9 mouse cellular contexts compared by ENCODE assay signal in genomic region chr9:46353992-46354391, GRCm38 (mm10). TPM values are rescaled to one million over a fixed set of nuclear protein-coding genes. Genes with fewer than 3 reads are reported as not detected.
DNase-seq lines count a peak whose midpoint lies in the region; ATAC-seq and TF ChIP-seq lines count a peak whose summit lies in the region.
"Had no signal": no experiment of that assay in that cellular context is flagged by ENCODE, and none has a peak within 500 bp of the region (broad histone marks: within the 10 kb centered on the region; RNA-seq: fewer than 3 reads in every experiment).

No protein-coding gene starts in this region.

- no peak overlapping the region for H3K4me3 ChIP-seq in liver, adult 2 months (ENCODE audit: insufficient read depth, low read depth, low read length)
- no peak overlapping the region for H3K4me3 ChIP-seq in liver, embryonic 11.5 days (ENCODE audit: low read depth, low read length)
- H3K4me3 ChIP-seq in hindbrain, embryonic 14.5 days (replicated peaks; ENCODE audit: low read length), result no peak overlapping the region
- H3K4me3 ChIP-seq in midbrain, embryonic 16.5 days (ENCODE audit: low read depth, low read length), result no peak overlapping the region

- H3K27me3 ChIP-seq in liver, adult 2 months (ENCODE audit: control insufficient read depth, insufficient read depth, low read length), result peaks cover 7% of the 10 kb centered on the region; the same call in 1 of the 2 replicates
- peaks cover 22% of the 10 kb centered on the region for H3K27me3 ChIP-seq in liver, embryonic 11.5 days (replicated peaks; ENCODE audit: control insufficient read depth, insufficient read depth, low read length)
- no peaks in the 10 kb centered on the region for H3K27me3 ChIP-seq in hindbrain, embryonic 14.5 days (ENCODE audit: control insufficient read depth, insufficient read depth, low read length)
- H3K27me3 ChIP-seq in midbrain, embryonic 16.5 days (ENCODE audit: control insufficient read depth, insufficient read depth, low read depth, low read length), result no peaks in the 10 kb centered on the region

- H3K9ac ChIP-seq in liver, adult 2 months (ENCODE audit: low read depth, low read length), result no peak overlapping the region
- H3K9ac ChIP-seq in liver, embryonic 11.5 days (ENCODE audit: low read depth, low read length), result no peak overlapping the region
- H3K9ac ChIP-seq in hindbrain, embryonic 14.5 days, result no peak overlapping the region
- H3K9ac ChIP-seq in midbrain, embryonic 16.5 days (ENCODE audit: low read depth, low read length), result no peak overlapping the region

- no peaks in the 10 kb centered on the region for H3K4me1 ChIP-seq in liver, adult 2 months (ENCODE audit: control insufficient read depth, insufficient read depth, low read length)
- peaks cover 2% of the 10 kb centered on the region for H3K4me1 ChIP-seq in liver, embryonic 11.5 days (replicated peaks; ENCODE audit: control insufficient read depth, insufficient read depth, low read length)
- peaks cover 19% of the 10 kb centered on the region for H3K4me1 ChIP-seq in hindbrain, embryonic 14.5 days (replicated peaks; ENCODE audit: control insufficient read depth, insufficient read depth, low read length)
- peaks cover 14% of the 10 kb centered on the region; the same call in 1 of the 2 replicates for H3K4me1 ChIP-seq in midbrain, embryonic 16.5 days (ENCODE audit: control insufficient read depth, insufficient read depth, low read length)

- H3K4me2 ChIP-seq in liver, embryonic 11.5 days, result no peak overlapping the region
- no peak overlapping the region for H3K4me2 ChIP-seq in hindbrain, embryonic 14.5 days (replicated peaks)
- no peak overlapping the region for H3K4me2 ChIP-seq in midbrain, embryonic 16.5 days (ENCODE audit: low read length)

- ATAC-seq in liver, embryonic 11.5 days (replicated peaks; ENCODE audit: low FRiP score), result no peak; the same call in 1 of the 2 replicates
- ATAC-seq in erythroblast, adult 5-6 weeks (replicated peaks; ENCODE audit: low FRiP score, poor library complexity, severe bottlenecking), result peak; percentile 67; the same call in 1 of the 2 replicates
- no peak for ATAC-seq in hindbrain, embryonic 14.5 days (ENCODE audit: low FRiP score)
- peak; percentile 73 for ATAC-seq in midbrain, embryonic 16.5 days

- peak; percentile 43 for TF ChIP-seq CTCF in liver, adult 2 months (IDR thresholded peaks at IDR 0.05; ENCODE audit: low read depth, low read length)
- TF ChIP-seq CTCF in brain, embryonic 14.5 days (IDR thresholded peaks at IDR 0.05; ENCODE audit: borderline replicate concordance, extremely low read depth, insufficient read depth, insufficient read length), result peak; percentile 79

- no peak overlapping the region for H3K27ac ChIP-seq in liver, adult 2 months (replicated peaks; ENCODE audit: insufficient read depth, low read depth, low read length)
- no peak overlapping the region for H3K27ac ChIP-seq in liver, embryonic 11.5 days (ENCODE audit: low read depth, low read length)
- H3K27ac ChIP-seq in hindbrain, embryonic 14.5 days, result peak overlapping the region; percentile 14; the same call in 1 of the 2 replicates
- no peak overlapping the region for H3K27ac ChIP-seq in midbrain, embryonic 16.5 days (ENCODE audit: low read length)
- H3K27ac ChIP-seq: macrophage had no signal

- DNase-seq in liver, adult 2 months (ENCODE audit: extremely low read depth, low read depth, low spot score), result peak; percentile 39
- DNase-seq in liver, embryonic 11.5 days (ENCODE audit: low spot score), result no peak
- peak; percentile 91 for DNase-seq in brain, embryonic 14.5 days (ENCODE audit: low read depth)
- DNase-seq in hindbrain, embryonic 14.5 days (ENCODE audit: low spot score), result peak; percentile 93
- DNase-seq in left cerebral cortex, adult 18-20 months (ENCODE audit: low spot score in 2 of 2), result peak; percentile 71 to 78
- DNase-seq in thymus, postnatal 0 days (ENCODE audit: low spot score), result peak; percentile 60

- WGBS in liver, adult 2 months, result 2% methylated on average over 3 of the region's 3 CpGs
- 3% methylated on average over 3 of the region's 3 CpGs for WGBS in liver, embryonic 11.5 days
- 6% methylated on average over 3 of the region's 3 CpGs for WGBS in hindbrain, embryonic 14.5 days
- WGBS in midbrain, embryonic 16.5 days, result 4% methylated on average over 3 of the region's 3 CpGs

- no peak for TF ChIP-seq POLR2A in liver, adult 2 months (IDR thresholded peaks at IDR 0.05; ENCODE audit: extremely low read depth, insufficient read depth, low read length)
- no peak for TF ChIP-seq POLR2A in brain, embryonic 14.5 days (IDR thresholded peaks at IDR 0.05; ENCODE audit: borderline replicate concordance, extremely low read depth, insufficient read depth, insufficient read length, poor library complexity, severe bottlenecking)

- H3K36me3 ChIP-seq in liver, adult 2 months (ENCODE audit: control insufficient read depth, insufficient read depth, low read length), result no peaks in the 10 kb centered on the region
- no peaks in the 10 kb centered on the region for H3K36me3 ChIP-seq in liver, embryonic 11.5 days (ENCODE audit: control insufficient read depth, insufficient read depth, low read length)
- no peaks in the 10 kb centered on the region for H3K36me3 ChIP-seq in hindbrain, embryonic 14.5 days (replicated peaks; ENCODE audit: control insufficient read depth, insufficient read depth)
- H3K36me3 ChIP-seq in midbrain, embryonic 16.5 days (ENCODE audit: control insufficient read depth, insufficient read depth, low read length), result no peaks in the 10 kb centered on the region

- no peaks in the 10 kb centered on the region for H3K9me3 ChIP-seq in liver, embryonic 11.5 days (ENCODE audit: control insufficient read depth, low read length)
- no peaks in the 10 kb centered on the region for H3K9me3 ChIP-seq in hindbrain, embryonic 14.5 days (ENCODE audit: control insufficient read depth, low read length)
- H3K9me3 ChIP-seq in midbrain, embryonic 16.5 days (replicated peaks; ENCODE audit: control insufficient read depth, low read length, poor library complexity, severe bottlenecking), result no peaks in the 10 kb centered on the region

- H3K79me2 ChIP-seq in liver, adult 2 months (ENCODE audit: control insufficient read depth, insufficient read depth, low read length), result no peaks in the 10 kb centered on the region

RNA-seq across cellular contexts. Expression of gene 4931429L15Rik, which starts 34.2 kb away (rescaled TPM):
- total RNA-seq in liver, adult 2 months (2014; rRNA removed), result not detected in 2 replicates
- polyA plus RNA-seq in liver, adult 2 months (2012; rRNA removed), result not detected in 2 replicates
- not detected in 2 replicates for polyA plus RNA-seq in liver, embryonic 11.5 days (2014; fragmentation: Nextera tagmentation; extraction: Ambion mirVana)
- polyA plus RNA-seq in brain, embryonic 14.5 days (2012; rRNA removed), result not detected in 2 replicates
- total RNA-seq in erythroblast, adult 5-6 weeks (2015; ENCODE audit: low replicate concordance), result not detected in 2 replicates
- not detected in 2 replicates for total RNA-seq in erythroblast, adult 5-6 weeks (2017; ENCODE audit: low replicate concordance)
- polyA plus RNA-seq in hindbrain, embryonic 14.5 days (2014; fragmentation: Nextera tagmentation; extraction: Ambion mirVana), result not detected in 2 replicates
- total RNA-seq in left cerebral cortex, adult 18-20 months (2021), result not detected
- not detected in 2 replicates for polyA plus RNA-seq in midbrain, embryonic 16.5 days (2015; fragmentation: Nextera tagmentation; extraction: Ambion mirVana)
- polyA plus RNA-seq in thymus, postnatal 0 days (2015; fragmentation: Nextera tagmentation; extraction: Ambion mirVana), result not detected in 2 replicates
- polyA plus RNA-seq: macrophage had no signal

Comparison
In these comparisons a context has a peak if more than half of its experiments do, and no peak if none do; other contexts are left out.
1. ATAC-seq: peak in erythroblast, adult 5-6 weeks (single experiment) and midbrain, embryonic 16.5 days (single experiment); none in liver, embryonic 11.5 days (single experiment) and hindbrain, embryonic 14.5 days (single experiment).